Mouse (Mus musculus) yolk sac, embryonic 10.5 days (tissue): Measurements from ENCODE around the gene Gm13277.
"Not testable (repeated sequence)": the region's sequence is repeated elsewhere in the genome, so short reads cannot be mapped to it uniquely, and the experiment has no call there.

ENCODE experiments used
- DNase-seq: peaks from one replicate; pipeline ENCODE4 v3.0.0-alpha.2; 2017; ENCODE audit warnings: low spot score

The Gm13277 gene

GRCm38 (mm10) chr4:88788402-88788801 is at the start of gene Gm13277:
Gene Gm13277, plus strand, starts transcription at chr4:88788632.
- DNase-seq, result not testable (repeated sequence)

GRCm38 (mm10) chr4:88739036-88739435 is 49.4 kb upstream of the Gm13277 start:
- no peak for DNase-seq

- no peak for DNase-seq
Measured at GRCm38 (mm10) chr4:88741426-88741825, 47.0 kb upstream of the Gm13277 start.

- no peak for DNase-seq
Measured at GRCm38 (mm10) chr4:88742771-88743371, 45.6 kb upstream of the Gm13277 start.

- DNase-seq, result no peak
Measured at GRCm38 (mm10) chr4:88744207-88744606, 44.2 kb upstream of the Gm13277 start.

- no peak for DNase-seq
Measured at GRCm38 (mm10) chr4:88749926-88750325, 38.5 kb upstream of the Gm13277 start.

- not testable (repeated sequence) for DNase-seq
Measured at GRCm38 (mm10) chr4:88754818-88755340, 33.6 kb upstream of the Gm13277 start, which contains the start of gene Gm13271. Gene Gm13271, plus strand, starts transcription at chr4:88754868.

- DNase-seq, result peak; percentile 32
Measured at GRCm38 (mm10) chr4:88756581-88757513, 31.6 kb upstream of the Gm13277 start.

GRCm38 (mm10) chr4:88757628-88758031 is 30.8 kb upstream of the Gm13277 start:
- peak; percentile 86 for DNase-seq

- DNase-seq, result not testable (repeated sequence)
Measured at GRCm38 (mm10) chr4:88758751-88759150, 29.7 kb upstream of the Gm13277 start.

- not testable (repeated sequence) for DNase-seq
Measured at GRCm38 (mm10) chr4:88759610-88760268, 28.7 kb upstream of the Gm13277 start, which contains the start of gene Gm13283. Gene Gm13283, plus strand, starts transcription at chr4:88760119.

- peak; percentile 64 for DNase-seq
Measured at GRCm38 (mm10) chr4:88760431-88760830, 28.0 kb upstream of the Gm13277 start.

- DNase-seq, result not testable (repeated sequence)
Measured at GRCm38 (mm10) chr4:88761776-88762175, 26.7 kb upstream of the Gm13277 start.

GRCm38 (mm10) chr4:88762341-88762740 is 26.1 kb upstream of the Gm13277 start:
- DNase-seq, result not testable (repeated sequence)

- peak; percentile 74 for DNase-seq
Measured at GRCm38 (mm10) chr4:88763384-88764018, 24.9 kb upstream of the Gm13277 start.

GRCm38 (mm10) chr4:88773534-88773933 is 14.9 kb upstream of the Gm13277 start, which contains the start of gene Gm13290:
Gene Gm13290, plus strand, starts transcription at chr4:88773834.
- not testable (repeated sequence) for DNase-seq

GRCm38 (mm10) chr4:88776622-88777021 is 11.8 kb upstream of the Gm13277 start, which contains the start of gene Gm13289:
Gene Gm13289, plus strand, starts transcription at chr4:88776922.
- not testable (repeated sequence) for DNase-seq

- not testable (repeated sequence) for DNase-seq
Measured at GRCm38 (mm10) chr4:88779550-88779949, 8.9 kb upstream of the Gm13277 start, which contains the start of gene Gm13272. Gene Gm13272, plus strand, starts transcription at chr4:88779850.

- DNase-seq, result not testable (repeated sequence)
Measured at GRCm38 (mm10) chr4:88780320-88780719, 8.1 kb upstream of the Gm13277 start.

- DNase-seq, result not testable (repeated sequence)
Measured at GRCm38 (mm10) chr4:88781831-88782230, 6.6 kb upstream of the Gm13277 start, which contains the start of gene Ifnz. Gene Ifnz, plus strand, starts transcription at chr4:88782131.

- not testable (repeated sequence) for DNase-seq
Measured at GRCm38 (mm10) chr4:88782335-88782734, 6.1 kb upstream of the Gm13277 start.
